Comparison of ENCODE assay signal across 8 mouse cellular contexts in genomic region chr7:12478158-12479008, GRCm38 (mm10). TPM values are rescaled to one million over a fixed set of nuclear protein-coding genes. Genes with fewer than 3 reads are reported as not detected.
DNase-seq lines count a peak whose midpoint lies in the region; ATAC-seq and TF ChIP-seq lines count a peak whose summit lies in the region.

Gene Zfp606 (plus strand): TSS chr7:12478293.

- 0% methylated on average over 53 of the region's 53 CpGs for WGBS in forebrain, embryonic 15.5 days
- under 1% methylated on average over 53 of the region's 53 CpGs for WGBS in lung, adult 2 months

- peaks cover 7% of the 10 kb centered on the region for H3K4me1 ChIP-seq in forebrain, embryonic 15.5 days
- H3K4me1 ChIP-seq in lung, adult 2 months (ENCODE audit: control insufficient read depth, insufficient read depth, low read length): peaks cover 4% of the 10 kb centered on the region; the same call in 1 of the 2 replicates

- intact Hi-C loops in heart, postnatal 25 days (cut with DNase I): loop anchor here (5.0 to 10.0 kb wide), 4 partner anchors 56 to 799 kb away; partner anchors contain the start of genes Chmp2a, Lig1, Ube2m and Zfp110

- peak within 1 kb of the TSS; percentile 89 for H3K27ac ChIP-seq in forebrain, embryonic 15.5 days (replicated peaks)

- H3K4me2 ChIP-seq in forebrain, embryonic 15.5 days (replicated peaks): peak within 1 kb of the TSS; percentile 55

- no peak for TF ChIP-seq CTCF in lung, adult 2 months (IDR thresholded peaks at IDR 0.05; ENCODE audit: insufficient read depth, low read length)

- no peaks in the 10 kb centered on the region for H3K27me3 ChIP-seq in forebrain, embryonic 15.5 days

- peak; percentile 94 for DNase-seq in ES-CJ7 (ENCODE audit: low read depth, low spot score)
- DNase-seq in heart, postnatal 25 days (ENCODE audit: low spot score): peak; percentile 70
- DNase-seq in layer of hippocampus, adult 18-20 months (ENCODE audit: low spot score in 2 of 2): peak; percentile 80 to 93
- DNase-seq in lung, adult 2 months: peak; percentile 77
- peak; percentile 72 to 73 for DNase-seq in thymus, adult 18-20 months

- peak; percentile 98 for ATAC-seq in cerebellum, adult (ENCODE audit: insufficient number of reproducible peaks, low FRiP score, low TSS enrichment)
- peak; percentile 97 for ATAC-seq in forebrain, embryonic 15.5 days (replicated peaks)
- peak; percentile 97 for ATAC-seq in neutrophil, adult 5-6 weeks (ENCODE audit: extremely low read depth, insufficient number of reproducible peaks, low FRiP score, poor library complexity, severe bottlenecking)

- peak within 1 kb of the TSS; percentile 91 for H3K9ac ChIP-seq in forebrain, embryonic 15.5 days (replicated peaks)

- H3K9me3 ChIP-seq in forebrain, embryonic 15.5 days: peaks cover 15% of the 10 kb centered on the region; the same call in 1 of the 2 replicates

- peak within 1 kb of the TSS; percentile 80 for H3K4me3 ChIP-seq in forebrain, embryonic 15.5 days
- H3K4me3 ChIP-seq in lung, adult 2 months (replicated peaks; ENCODE audit: extremely low read depth, low read depth, low read length): peak within 1 kb of the TSS; percentile 96

- TF ChIP-seq POLR2A in lung, adult 2 months (IDR thresholded peaks at IDR 0.05; ENCODE audit: borderline replicate concordance, extremely low read depth, low read depth, low read length): peak; percentile 67; the same call in 1 of the 2 replicates

- peaks cover 32% of the 10 kb centered on the region for H3K36me3 ChIP-seq in forebrain, embryonic 15.5 days

RNA-seq across cellular contexts. Expression of gene Zfp606, which starts in this region (rescaled TPM):
- 49.2 and 52.5 TPM in 2 replicates for polyA plus RNA-seq in forebrain, embryonic 15.5 days (2015; fragmentation: Nextera tagmentation; extraction: Ambion mirVana)
- 10 to 100 TPM in 1 of 2 experiments, 1 to 10 TPM in 1; 9.2 to 10.7 TPM for total RNA-seq in heart, postnatal 25 days (2021)
- total RNA-seq in layer of hippocampus, adult 18-20 months (2021): 10 to 100 TPM; 11.1 to 11.3 TPM
- 2.8 and 3.3 TPM in 2 replicates for polyA plus RNA-seq in lung, adult 2 months (2012; rRNA removed)
- 10.2 and 11.5 TPM in 2 replicates for total RNA-seq in neutrophil, adult 5-6 weeks (2017)

Comparison
In these comparisons a context has a peak if more than half of its experiments do, and no peak if none do; other contexts are left out.
1. Peak in every context shown above with its lines: DNase-seq, ATAC-seq, H3K4me3 ChIP-seq and H3K27ac ChIP-seq.
2. RNA of gene Zfp606 (polyA plus RNA-seq): 49.2 to 52.5 TPM in forebrain, embryonic 15.5 days; 2.8 to 3.3 TPM in lung, adult 2 months; every median in the first group is over 10 times any median in the second.